ENCODE assay signal across 8 mouse cellular contexts in genomic region chr15:81104585-81105259, GRCm38 (mm10).
DNase-seq lines count a peak whose midpoint lies in the region; ATAC-seq lines count a peak whose summit lies in the region.

No protein-coding gene starts in this region.

- H3K27ac ChIP-seq in kidney, embryonic 15.5 days = peak overlapping the region; percentile 49
- peak overlapping the region; percentile 44 for H3K27ac ChIP-seq in stomach, embryonic 16.5 days (ENCODE audit: low read length)

- peaks cover 25% of the 10 kb centered on the region for H3K4me1 ChIP-seq in kidney, embryonic 15.5 days
- peaks cover 38% of the 10 kb centered on the region for H3K4me1 ChIP-seq in stomach, embryonic 16.5 days (ENCODE audit: control insufficient read depth, insufficient read depth, low read length)

- H3K4me2 ChIP-seq in kidney, embryonic 15.5 days = peak overlapping the region; percentile 45
- H3K4me2 ChIP-seq in stomach, embryonic 16.5 days (ENCODE audit: low read depth, low read length) = peak overlapping the region; percentile 28

- peak; percentile 36 for DNase-seq in layer of hippocampus, adult 11-12 months (ENCODE audit: low spot score)
- no peak for DNase-seq in layer of hippocampus, adult 9-10 months (ENCODE audit: low spot score)
- DNase-seq in R1 (ENCODE audit: low read depth, low spot score) = peak; percentile 75
- DNase-seq in gastrocnemius, postnatal 25 days = peak; percentile 31
- peak; percentile 80 for DNase-seq in lung, postnatal 36 days

- no peak for ATAC-seq in kidney, embryonic 15.5 days (replicated peaks; ENCODE audit: low FRiP score)
- ATAC-seq in stomach, embryonic 16.5 days (ENCODE audit: insufficient read depth, low FRiP score) = no peak
- no peak for ATAC-seq in cerebellum, adult (ENCODE audit: insufficient number of reproducible peaks, low FRiP score, low TSS enrichment)

- no peaks in the 10 kb centered on the region for H3K9me3 ChIP-seq in kidney, embryonic 15.5 days (replicated peaks)
- no peaks in the 10 kb centered on the region for H3K9me3 ChIP-seq in stomach, embryonic 16.5 days (replicated peaks; ENCODE audit: control insufficient read depth, low read length)

- H3K27me3 ChIP-seq in kidney, embryonic 15.5 days = no peaks in the 10 kb centered on the region
- H3K27me3 ChIP-seq in stomach, embryonic 16.5 days (ENCODE audit: control insufficient read depth, insufficient read depth, low read length) = no peaks in the 10 kb centered on the region

- no peaks in the 10 kb centered on the region for H3K36me3 ChIP-seq in kidney, embryonic 15.5 days
- no peaks in the 10 kb centered on the region for H3K36me3 ChIP-seq in stomach, embryonic 16.5 days (ENCODE audit: control insufficient read depth, insufficient read depth, low read length)

- H3K4me3 ChIP-seq in kidney, embryonic 15.5 days (replicated peaks) = peak overlapping the region; percentile 18
- H3K4me3 ChIP-seq in stomach, embryonic 16.5 days (replicated peaks; ENCODE audit: low read length) = peak overlapping the region; percentile 22

- H3K9ac ChIP-seq in kidney, embryonic 15.5 days = no peak overlapping the region
- no peak overlapping the region for H3K9ac ChIP-seq in stomach, embryonic 16.5 days (ENCODE audit: low read length)

- 40% methylated on average over 13 of the region's 13 CpGs for WGBS in kidney, embryonic 15.5 days
- 45% methylated on average over 13 of the region's 13 CpGs for WGBS in stomach, embryonic 16.5 days
